Mouse (Mus musculus) bone marrow macrophage, adult 2 months (primary cell): ENCODE measurements around the gene Aldh3b1.

Experiments used
- CTCF ChIP-seq: IDR thresholded peaks from 2 replicates; pipeline ENCODE4 v1.5.1; 2012; ENCODE audit warnings: low read depth, mild to moderate bottlenecking, low read length, moderate library complexity
- POLR2A ChIP-seq: IDR thresholded peaks from 2 replicates; pipeline ENCODE4 v1.6.1; 2012; ENCODE audit warnings: mild to moderate bottlenecking, low read depth, low read length, borderline replicate concordance

DNA sequence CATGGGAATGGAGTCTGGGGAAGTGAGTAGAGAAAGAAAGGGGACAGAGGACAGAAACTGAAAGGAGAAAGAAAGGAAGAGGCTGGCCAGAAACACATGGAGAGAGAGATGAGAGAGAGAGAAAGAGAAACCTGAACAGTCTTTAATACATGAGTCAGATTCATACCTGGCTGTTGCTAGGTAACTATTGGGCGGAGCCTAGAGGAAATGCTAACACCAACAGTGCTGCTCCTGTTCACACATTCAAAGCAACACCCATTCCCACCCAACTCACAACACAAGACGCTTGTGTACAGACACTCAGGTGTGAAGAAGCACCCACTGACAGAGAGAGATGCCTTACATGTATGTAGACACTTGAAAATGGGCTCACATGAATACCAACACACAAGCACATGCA lies 46.3 kb upstream of the Aldh3b1 start:
- no peak for TF ChIP-seq CTCF
- TF ChIP-seq POLR2A, result no peak
